Mouse (Mus musculus) cerebellum, adult 2 months (tissue): Measurements from ENCODE around the gene Man1c1.

Experiments used
- CTCF ChIP-seq: fragments of 200-500 bp; IDR thresholded peaks from 2 replicates; pipeline ENCODE4 v1.5.1; 2011; ENCODE audit warnings: low read depth, mild to moderate bottlenecking, control low read depth, low read length, moderate library complexity, borderline replicate concordance; ENCODE audit not compliant: insufficient read depth
- POLR2A ChIP-seq: fragments of 200-500 bp; IDR thresholded peaks from 2 replicates; pipeline ENCODE4 v1.6.1; 2011; ENCODE audit warnings: low read length, control low read depth, borderline replicate concordance; ENCODE audit not compliant: insufficient read depth

DNA sequence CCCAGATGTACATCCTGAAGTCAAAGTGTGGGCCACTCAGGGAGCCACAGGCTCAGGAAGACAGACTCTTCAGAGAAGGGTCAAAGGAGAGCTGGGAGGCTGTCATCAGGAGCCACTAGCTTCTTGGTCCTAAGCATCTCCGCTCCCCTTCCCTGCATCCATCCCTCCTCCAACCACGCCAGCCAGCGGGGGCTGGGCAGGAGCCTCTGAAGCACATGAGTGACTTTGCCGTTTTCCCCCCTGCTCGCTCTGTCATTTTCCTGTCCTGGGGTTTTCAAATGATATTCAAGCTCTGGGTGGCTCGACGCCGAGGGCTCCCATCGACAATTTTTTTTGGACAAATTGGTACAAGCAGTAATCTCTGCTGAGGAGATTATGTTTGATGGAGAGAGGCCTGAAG, 114.3 kb downstream of the Man1c1 start:
- no peak for TF ChIP-seq CTCF
- TF ChIP-seq POLR2A = no peak
